Mouse (Mus musculus) intestine, embryonic 14.5 days (tissue): Measurements from ENCODE around the gene Pja2. TPM values are rescaled to one million over a fixed set of nuclear protein-coding genes. Genes with fewer than 3 reads are reported as not detected.

Source experiments
- ATAC-seq: fragments of 200-750 bp; cut with Nextera tagmentation; replicated peaks from 2 replicates; pipeline ENCODE4 v1.8.0; 2017; ENCODE audit warnings: low read depth, moderate number of reproducible peaks, moderate TSS enrichment, moderate library complexity; ENCODE audit not compliant: low FRiP score, low TSS enrichment
- DNase-seq: peaks from one replicate; pipeline ENCODE4 v3.0.0-alpha.2; 2018; ENCODE audit warnings: low spot score
- H3K27ac ChIP-seq: fragments of 300-500 bp; sonication (generic); 2 replicates; pipeline ENCODE4 v1.5.1; 2014; ENCODE audit warnings: low read depth, mild to moderate bottlenecking, control low read depth
- H3K27me3 ChIP-seq: fragments of 300-500 bp; sonication (generic); replicated peaks from 2 replicates; pipeline ENCODE4 v1.6.1; 2014; ENCODE audit warnings: low read length, control low read depth; ENCODE audit not compliant: control insufficient read depth, insufficient read depth
- H3K36me3 ChIP-seq: fragments of 300-500 bp; sonication (generic); 2 replicates; pipeline ENCODE4 v1.6.1; 2014; ENCODE audit warnings: low read length, control low read depth; ENCODE audit not compliant: control insufficient read depth, insufficient read depth
- H3K4me1 ChIP-seq: fragments of 300-500 bp; sonication (generic); replicated peaks from 2 replicates; pipeline ENCODE4 v1.6.1; 2014; ENCODE audit warnings: low read length, control low read depth, mixed read lengths; ENCODE audit not compliant: control insufficient read depth, insufficient read depth
- H3K4me2 ChIP-seq: fragments of 300-500 bp; sonication (generic); 2 replicates; pipeline ENCODE4 v1.6.1; 2014; ENCODE audit warnings: low read length
- H3K4me3 ChIP-seq: fragments of 300-500 bp; sonication (generic); 2 replicates; pipeline ENCODE4 v1.5.1; 2014; ENCODE audit warnings: low read depth, low read length, control low read depth, mixed read lengths
- H3K9ac ChIP-seq: fragments of 300-500 bp; sonication (generic); 2 replicates; pipeline ENCODE4 v1.6.1; 2014; ENCODE audit warnings: mild to moderate bottlenecking, low read length
- H3K9me3 ChIP-seq: fragments of 300-500 bp; sonication (generic); 2 replicates; pipeline ENCODE4 v1.6.1; 2016; ENCODE audit warnings: low read length, control low read depth; ENCODE audit not compliant: control insufficient read depth
- WGBS: fragments of 180-500 bp; shearing (Covaris S2); extraction: QIAGEN DNeasy Blood & Tissue Kit; methylation state at CpG from one replicate; pipeline ENCODE4 v1.1.7; 2014; 5-methylcytosine and 5-hydroxymethylcytosine counted together
- polyA plus RNA-seq: library from polyadenylated mRNA; unstranded; fragments of >200 nt; fragmentation: Nextera tagmentation; extraction: Ambion mirVana; gene quantifications from 2 replicates; pipeline ENCODE4 v1.2.1, GENCODE M21; 2014

Pja2 gene
- 70.2 and 77.1 TPM in 2 replicates for polyA plus RNA-seq

DNA sequence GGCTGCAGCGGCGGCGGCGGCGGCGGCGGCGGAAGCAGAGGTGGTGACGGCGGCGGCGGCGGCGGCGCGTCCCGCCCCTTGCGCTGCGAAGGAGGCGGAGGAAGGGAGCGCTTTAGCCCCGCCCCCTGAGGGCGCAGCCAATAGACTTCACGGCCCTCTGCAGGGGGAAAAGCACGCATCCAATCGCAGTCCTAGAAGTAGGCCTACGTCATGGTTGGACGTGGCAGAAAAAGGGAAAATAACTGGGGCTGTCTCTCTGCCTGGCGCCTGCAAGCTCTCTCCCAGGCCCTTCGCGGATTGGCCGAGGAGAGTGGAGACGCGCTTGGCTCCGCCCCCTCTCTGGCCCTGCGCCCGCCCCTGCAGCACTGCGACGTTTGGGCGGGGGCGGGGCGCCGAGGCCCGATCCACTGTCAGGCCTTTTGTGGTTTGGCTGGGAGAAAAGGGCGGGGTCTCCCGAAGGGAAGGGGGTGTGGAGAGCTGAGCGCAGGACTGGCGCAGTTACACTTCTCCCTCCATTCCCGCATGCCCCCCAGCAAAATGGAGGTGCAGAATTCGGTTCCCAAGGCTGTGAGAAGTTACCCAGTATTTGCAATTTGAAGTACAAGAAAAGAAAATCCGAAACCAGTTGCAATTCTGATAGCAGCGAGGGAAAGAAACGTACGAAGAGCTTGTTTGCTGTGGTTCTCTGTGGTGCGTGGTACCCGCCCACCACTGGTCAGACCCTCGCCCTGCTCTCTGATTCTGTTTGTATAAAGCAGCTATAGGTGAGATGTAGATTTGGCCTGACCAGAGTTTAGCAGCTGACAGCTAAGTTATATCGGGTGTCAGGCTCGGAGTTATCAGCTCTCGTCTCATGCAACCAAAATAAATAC, at the start of gene Pja2:
Pja2 (minus strand) TSS at position 19 of the 872 bp plus-strand sequence.
- under 1% methylated on average over 54 of the region's 60 CpGs for WGBS
- Histone ChIP-seq H3K4me1 (no peaks in the 10 kb centered on the region; the same call in 1 of the 2 replicates), H3K9me3 (no peaks in the 10 kb centered on the region), H3K4me3 (peak within 1 kb of the TSS; percentile 94), H3K27ac (peak within 1 kb of the TSS; percentile 96), H3K4me2 (peak within 1 kb of the TSS; percentile 79), H3K36me3 (peaks cover 9% of the 10 kb centered on the region; the same call in 1 of the 2 replicates), H3K9ac (peak within 1 kb of the TSS; percentile 92), H3K27me3 (no peaks in the 10 kb centered on the region)
- peak; percentile 100 for ATAC-seq
- DNase-seq: peak; percentile 95

DNA sequence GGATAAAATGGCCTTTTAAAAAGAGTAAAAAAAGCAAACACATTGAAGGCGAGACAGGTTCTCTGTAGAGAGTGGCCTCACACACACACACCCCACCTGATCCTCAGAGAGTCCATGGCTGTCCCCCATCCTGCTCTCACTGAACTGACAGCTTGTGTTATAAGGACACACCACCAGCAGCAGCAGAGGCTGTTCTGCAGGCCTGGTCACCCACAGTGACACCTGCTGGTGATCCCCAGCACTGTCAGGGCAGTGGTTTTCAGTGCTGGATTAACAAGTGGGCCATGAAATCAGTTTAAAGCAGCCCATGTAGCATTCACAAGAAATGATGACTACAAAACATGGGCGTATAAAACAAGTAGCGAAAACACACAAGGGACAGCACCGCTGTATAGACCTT, 43.6 kb upstream of the Pja2 start:
- peak; percentile 76 for DNase-seq
- Histone ChIP-seq H3K9me3 (no peaks in the 10 kb centered on the region), H3K4me3 (no peak overlapping the region), H3K4me2 (no peak overlapping the region), H3K27ac (no peak overlapping the region), H3K36me3 (no peaks in the 10 kb centered on the region), H3K27me3 (no peaks in the 10 kb centered on the region), H3K9ac (no peak overlapping the region), H3K4me1 (no peaks in the 10 kb centered on the region)
- WGBS: 63% methylated on average over 4 of the region's 4 CpGs
- ATAC-seq: 0 out of 2 replicates have a peak, but pooled peaks have one; percentile 27

DNA sequence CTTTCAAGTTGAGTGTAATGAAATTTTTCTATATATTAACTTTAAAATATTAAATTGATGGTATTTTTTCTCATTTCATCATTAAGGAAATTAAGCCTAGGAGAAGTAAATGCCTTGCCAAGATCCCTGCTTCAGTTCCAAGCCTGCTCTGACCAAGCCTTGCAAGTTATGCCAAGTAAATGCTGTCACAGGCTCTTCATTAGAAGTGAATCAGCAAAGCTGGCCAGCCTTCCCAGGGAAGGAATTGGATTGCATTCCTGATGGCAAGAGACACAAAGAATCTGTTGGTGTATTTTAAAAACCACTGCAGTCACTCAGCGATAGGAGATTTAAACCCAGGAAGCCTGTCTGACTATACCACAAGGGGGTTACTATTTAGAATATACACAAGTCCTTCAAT, 32.0 kb upstream of the Pja2 start:
- no peaks in the 10 kb centered on the region for H3K27me3 ChIP-seq
- ATAC-seq: no peak
- 69% methylated on average over 1 of the region's 1 CpGs for WGBS
- no peaks in the 10 kb centered on the region for H3K4me1 ChIP-seq
- H3K9me3 ChIP-seq: no peaks in the 10 kb centered on the region
- no peaks in the 10 kb centered on the region for H3K36me3 ChIP-seq
- H3K4me2 ChIP-seq: no peak overlapping the region
- H3K27ac ChIP-seq: no peak overlapping the region
- no peak overlapping the region for H3K9ac ChIP-seq
- H3K4me3 ChIP-seq: no peak overlapping the region
- no peak for DNase-seq

DNA sequence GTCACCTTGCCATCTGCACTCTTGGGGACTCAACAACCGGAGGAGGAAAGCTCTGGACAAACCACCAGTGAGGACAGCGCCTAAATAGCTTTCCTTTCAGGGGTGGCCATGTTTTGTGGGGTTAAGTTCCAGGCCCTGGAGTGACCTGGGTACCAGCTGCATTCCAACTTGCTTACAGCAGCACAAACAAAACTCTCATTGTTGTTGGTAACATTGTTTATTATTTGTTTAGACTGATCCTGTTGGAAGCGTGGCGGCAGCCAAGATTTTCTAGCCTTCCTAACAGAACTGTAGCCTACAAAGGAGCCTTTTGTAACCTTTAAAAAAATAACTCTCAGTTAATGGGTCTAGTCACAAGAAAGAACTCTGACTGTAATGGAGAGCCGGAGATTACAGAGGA, 30.9 kb upstream of the Pja2 start:
- Histone ChIP-seq H3K9ac (no peak overlapping the region), H3K4me3 (no peak overlapping the region), H3K27ac (no peak overlapping the region), H3K4me2 (no peak overlapping the region), H3K4me1 (no peaks in the 10 kb centered on the region), H3K36me3 (no peaks in the 10 kb centered on the region), H3K27me3 (no peaks in the 10 kb centered on the region), H3K9me3 (no peaks in the 10 kb centered on the region)
- ATAC-seq (no peak), DNase-seq (no peak)
- 75% methylated on average over 5 of the region's 5 CpGs for WGBS

DNA sequence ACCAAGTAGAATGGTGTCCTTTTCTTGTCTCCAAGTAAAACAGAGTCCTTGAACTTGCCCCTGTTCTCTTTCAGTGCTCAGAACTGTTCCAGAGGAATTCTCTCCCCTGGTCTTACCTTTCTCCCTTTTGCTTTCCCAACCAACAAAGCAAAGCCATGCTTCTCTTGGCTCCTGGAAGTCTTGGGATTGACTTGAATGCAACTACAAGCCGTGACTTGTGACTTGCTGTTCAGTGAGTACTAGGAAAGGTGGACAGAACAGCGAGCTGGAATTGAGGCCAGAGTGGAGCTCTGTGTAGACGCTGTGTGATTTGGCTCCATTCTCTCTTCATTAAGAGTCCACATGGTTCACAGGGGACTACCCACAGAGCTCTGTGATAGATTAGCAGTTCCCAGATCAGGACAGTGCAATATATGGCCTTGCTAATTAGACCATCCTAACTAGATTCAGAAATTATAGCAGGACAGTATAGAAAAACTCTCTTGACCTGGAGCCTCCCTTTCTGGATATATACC, 30.3 kb upstream of the Pja2 start:
- 84% methylated on average over 3 of the region's 3 CpGs for WGBS
- Histone ChIP-seq H3K27me3 (no peaks in the 10 kb centered on the region), H3K9ac (no peak overlapping the region)

DNA sequence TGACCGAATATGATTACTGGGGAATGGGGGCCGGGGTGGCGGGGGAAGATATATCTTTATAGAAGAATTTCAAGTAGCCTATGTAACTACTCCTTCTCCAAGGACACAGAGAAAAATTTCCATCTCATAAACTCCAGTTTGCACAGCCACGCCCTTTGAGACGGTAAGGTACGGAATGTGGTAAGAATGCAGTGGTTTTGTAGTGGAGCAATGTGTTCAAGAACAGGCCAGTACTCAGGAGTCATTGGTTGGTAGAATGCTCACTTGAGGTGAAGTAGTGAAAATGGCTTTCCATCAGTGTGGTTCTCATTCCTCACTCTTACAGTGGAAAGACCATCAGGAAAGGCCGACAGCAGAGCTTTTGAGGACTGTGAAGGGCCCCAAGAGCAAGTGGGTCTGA, 22.2 kb upstream of the Pja2 start:
- no peak overlapping the region for H3K4me2 ChIP-seq
- DNase-seq (no peak), ATAC-seq (no peak)
- H3K27me3 ChIP-seq: no peaks in the 10 kb centered on the region
- H3K4me1 ChIP-seq: no peaks in the 10 kb centered on the region
- no peak overlapping the region for H3K27ac ChIP-seq
- 92% methylated on average over 7 of the region's 7 CpGs for WGBS
- no peaks in the 10 kb centered on the region for H3K36me3 ChIP-seq
- no peak overlapping the region for H3K9ac ChIP-seq
- H3K9me3 ChIP-seq: no peaks in the 10 kb centered on the region
- H3K4me3 ChIP-seq: no peak overlapping the region

More for the DNA sequence above, 30.3 kb upstream of the Pja2 start:
- H3K9me3 ChIP-seq: no peaks in the 10 kb centered on the region
- H3K4me1 ChIP-seq: no peaks in the 10 kb centered on the region
- DNase-seq (no peak), ATAC-seq (no peak)
- H3K4me2 ChIP-seq: no peak overlapping the region
- H3K36me3 ChIP-seq: no peaks in the 10 kb centered on the region
- no peak overlapping the region for H3K27ac ChIP-seq
- no peak overlapping the region for H3K4me3 ChIP-seq

DNA sequence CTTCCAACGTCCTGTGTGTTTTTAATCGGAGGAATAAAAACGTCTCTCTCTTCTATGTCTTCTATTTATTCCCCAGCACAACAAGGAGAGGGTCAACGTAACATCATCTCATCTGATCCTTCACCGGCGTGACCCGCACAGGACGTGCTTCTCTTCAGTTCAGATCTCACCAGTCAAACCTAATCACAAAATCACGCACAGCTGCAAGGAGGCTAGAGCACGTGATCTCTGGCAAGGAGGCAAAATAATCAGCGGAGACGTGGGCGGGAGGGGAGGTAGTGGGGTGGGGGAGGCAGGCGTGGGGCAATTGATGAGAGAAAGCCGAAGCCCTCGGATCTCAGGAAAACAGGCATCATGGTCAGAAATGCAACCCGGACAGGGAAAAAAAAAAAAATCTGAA, 14.4 kb upstream of the Pja2 start:
- Histone ChIP-seq H3K9ac (no peak overlapping the region), H3K9me3 (no peaks in the 10 kb centered on the region), H3K27ac (no peak overlapping the region), H3K27me3 (no peaks in the 10 kb centered on the region), H3K4me2 (peak overlapping the region; percentile 23; the same call in 1 of the 2 replicates), H3K36me3 (no peaks in the 10 kb centered on the region), H3K4me3 (no peak overlapping the region), H3K4me1 (no peaks in the 10 kb centered on the region)
- WGBS: 46% methylated on average over 17 of the region's 17 CpGs
- DNase-seq: no peak
- ATAC-seq: no peak

DNA sequence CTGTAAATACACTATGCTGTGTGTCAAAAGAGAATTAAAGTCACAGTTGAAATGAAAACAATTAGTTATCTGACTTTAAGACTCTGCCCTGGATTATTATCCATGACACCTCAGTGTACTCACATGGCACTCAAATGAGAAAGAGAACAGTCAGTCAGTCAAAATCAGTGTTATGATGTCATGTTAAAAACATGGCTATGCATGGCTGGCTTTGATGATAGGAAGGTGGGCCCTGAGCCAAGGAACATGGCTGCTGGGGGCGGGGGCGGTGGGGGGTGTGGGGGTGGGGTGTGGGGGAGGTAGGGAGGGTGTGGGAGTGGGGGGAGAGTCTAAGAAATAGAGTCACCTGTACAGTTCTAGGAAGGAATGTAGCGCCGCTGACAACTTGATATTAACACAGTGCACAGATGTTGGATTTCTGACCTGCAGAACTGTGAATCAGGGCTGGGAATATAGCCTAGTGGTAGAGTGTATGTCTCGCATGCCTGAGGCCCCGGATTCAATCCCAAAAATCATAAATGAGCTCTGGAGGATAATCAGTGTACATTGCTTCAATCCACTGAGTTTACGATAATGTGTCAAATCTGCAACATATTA, 13.0 kb upstream of the Pja2 start:
- Histone ChIP-seq H3K9me3 (no peaks in the 10 kb centered on the region), H3K36me3 (no peaks in the 10 kb centered on the region), H3K27ac (no peak overlapping the region), H3K4me3 (no peak overlapping the region), H3K9ac (no peak overlapping the region), H3K4me1 (no peaks in the 10 kb centered on the region), H3K4me2 (no peak overlapping the region), H3K27me3 (no peaks in the 10 kb centered on the region)
- no peak for ATAC-seq
- no peak for DNase-seq
- 79% methylated on average over 7 of the region's 7 CpGs for WGBS
